Mouse (Mus musculus): ENCODE measurements around the gene 9130008F23Rik. TPM values are rescaled to one million over a fixed set of nuclear protein-coding genes. Genes with fewer than 3 reads are reported as not detected.

The 9130008F23Rik gene
- polyA plus RNA-seq, 1 experiment from 2014 or later = 5.4 TPM

Other genes starting within 250 kb of the 9130008F23Rik start
- gene Esp3, start 248.5 kb downstream of the 9130008F23Rik start, polyA plus RNA-seq (2015; fragmentation: Nextera tagmentation; extraction: Ambion mirVana) = not detected in 2 replicates
- gene Esp1, start 153.4 kb downstream of the 9130008F23Rik start, polyA plus RNA-seq (2015; fragmentation: Nextera tagmentation; extraction: Ambion mirVana) = not detected in 2 replicates
- not detected in 2 replicates for gene Crisp2, start 73.6 kb downstream of the 9130008F23Rik start, polyA plus RNA-seq (2015; fragmentation: Nextera tagmentation; extraction: Ambion mirVana)
- 7.1 and 16.6 TPM in 2 replicates for gene Rhag, start 69.4 kb downstream of the 9130008F23Rik start, polyA plus RNA-seq (2015; fragmentation: Nextera tagmentation; extraction: Ambion mirVana)
- not detected in 2 replicates for gene Glyatl3, start 33.8 kb upstream of the 9130008F23Rik start, polyA plus RNA-seq (2015; fragmentation: Nextera tagmentation; extraction: Ambion mirVana)
- 41.2 and 41.4 TPM in 2 replicates for gene Mut, start 54.1 kb upstream of the 9130008F23Rik start, polyA plus RNA-seq (2015; fragmentation: Nextera tagmentation; extraction: Ambion mirVana)
- gene Cenpq, start 54.5 kb upstream of the 9130008F23Rik start, polyA plus RNA-seq (2015; fragmentation: Nextera tagmentation; extraction: Ambion mirVana) = 21.1 and 24.2 TPM in 2 replicates

Data from stomach, embryonic 15.5 days (tissue).